Mouse (Mus musculus) embryonic facial prominence, embryonic 12.5 days (tissue): ENCODE results near the gene Btnl1. TPM values are rescaled to one million over a fixed set of nuclear protein-coding genes. Genes with fewer than 3 reads are reported as not detected.

Experiments
- ATAC-seq: fragments of 200-750 bp; cut with Nextera tagmentation; 2 replicates; pipeline ENCODE4 v1.8.0; 2017; ENCODE audit not compliant: insufficient number of reproducible peaks, insufficient read depth, low FRiP score, low TSS enrichment
- H3K27ac ChIP-seq: fragments of 300-500 bp; sonication (generic); 2 replicates; pipeline ENCODE4 v1.5.1; 2016; ENCODE audit warnings: mild to moderate bottlenecking
- H3K27me3 ChIP-seq: fragments of 300-500 bp; sonication (generic); 2 replicates; pipeline ENCODE4 v1.6.1; 2016; ENCODE audit warnings: mild to moderate bottlenecking, moderate library complexity
- H3K36me3 ChIP-seq: fragments of 300-500 bp; sonication (generic); 2 replicates; pipeline ENCODE4 v1.6.1; 2016; ENCODE audit warnings: mild to moderate bottlenecking
- H3K4me1 ChIP-seq: fragments of 300-500 bp; sonication (generic); 2 replicates; pipeline ENCODE4 v1.6.1; 2016
- H3K4me2 ChIP-seq: fragments of 300-500 bp; sonication (generic); replicated peaks from 2 replicates; pipeline ENCODE4 v1.6.1; 2016; ENCODE audit warnings: mild to moderate bottlenecking, moderate library complexity
- H3K4me3 ChIP-seq: fragments of 300-500 bp; sonication (generic); 2 replicates; pipeline ENCODE4 v1.5.1; 2016; ENCODE audit warnings: mild to moderate bottlenecking
- H3K9ac ChIP-seq: fragments of 300-500 bp; sonication (generic); 2 replicates; pipeline ENCODE4 v1.6.1; 2016; ENCODE audit warnings: mild to moderate bottlenecking, moderate library complexity
- H3K9me3 ChIP-seq: fragments of 300-500 bp; sonication (generic); 2 replicates; pipeline ENCODE4 v1.6.1; 2016; ENCODE audit warnings: mild to moderate bottlenecking, moderate library complexity
- WGBS: fragments of 180-500 bp; shearing (Covaris S2); methylation state at CpG from one replicate; pipeline ENCODE4 v1.1.7; 2016; 5-methylcytosine and 5-hydroxymethylcytosine counted together
- polyA plus RNA-seq: library from polyadenylated mRNA; unstranded; fragments of >200 nt; fragmentation: Nextera tagmentation; extraction: Ambion mirVana; gene quantifications from 2 replicates; pipeline ENCODE4 v1.2.1, GENCODE M21; 2016

Gene Btnl1
- polyA plus RNA-seq, 1 experiment from 2014 or later = not detected

DNA sequence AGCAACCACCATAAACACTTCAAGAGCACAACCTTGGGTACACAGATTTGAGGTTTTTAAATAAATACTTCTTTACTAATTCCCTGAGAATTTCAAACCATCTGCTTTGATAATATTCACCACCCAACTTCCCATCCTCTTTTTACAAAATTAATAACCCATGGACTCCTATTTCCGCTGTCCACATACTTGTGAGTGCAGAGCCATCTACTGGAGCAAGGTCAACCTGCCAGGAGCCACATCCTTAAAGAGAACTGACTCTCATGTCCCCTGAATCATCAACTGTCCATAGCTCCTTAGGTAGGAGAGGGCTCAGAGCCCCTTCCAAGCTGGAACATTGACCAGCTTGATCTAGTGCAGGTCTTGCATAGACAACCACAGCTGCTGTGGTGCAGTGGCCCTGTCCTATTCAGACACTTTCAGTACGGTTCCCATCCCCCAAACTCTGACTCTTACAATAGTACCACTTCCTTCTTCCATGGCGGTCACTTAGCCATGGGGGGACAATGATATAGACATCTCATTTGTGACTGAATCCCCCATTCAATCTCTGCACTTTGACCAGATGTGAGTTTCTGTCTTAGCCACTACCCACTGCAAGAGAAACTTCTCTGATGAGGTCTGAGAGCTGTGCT, 13.1 kb upstream of the Btnl1 start:
- H3K27me3 ChIP-seq = no peaks in the 10 kb centered on the region
- H3K9ac ChIP-seq = no peak overlapping the region
- no peak overlapping the region for H3K4me2 ChIP-seq
- no peaks in the 10 kb centered on the region for H3K4me1 ChIP-seq
- 89% methylated on average over 3 of the region's 3 CpGs for WGBS
- no peak overlapping the region for H3K4me3 ChIP-seq
- H3K36me3 ChIP-seq = no peaks in the 10 kb centered on the region
- ATAC-seq = no peak
- no peaks in the 10 kb centered on the region for H3K9me3 ChIP-seq
- H3K27ac ChIP-seq = no peak overlapping the region

GRCm38 (mm10) chr17:34365031-34365430, 11.9 kb upstream of the Btnl1 start:
- WGBS = 71% methylated on average over 10 of the region's 10 CpGs
- no peak overlapping the region for H3K4me3 ChIP-seq
- no peak overlapping the region for H3K27ac ChIP-seq
- H3K4me2 ChIP-seq = no peak overlapping the region
- H3K9ac ChIP-seq = no peak overlapping the region
- H3K9me3 ChIP-seq = no peaks in the 10 kb centered on the region
- no peaks in the 10 kb centered on the region for H3K27me3 ChIP-seq
- ATAC-seq = no peak
- H3K4me1 ChIP-seq = no peaks in the 10 kb centered on the region
- H3K36me3 ChIP-seq = no peaks in the 10 kb centered on the region

DNA sequence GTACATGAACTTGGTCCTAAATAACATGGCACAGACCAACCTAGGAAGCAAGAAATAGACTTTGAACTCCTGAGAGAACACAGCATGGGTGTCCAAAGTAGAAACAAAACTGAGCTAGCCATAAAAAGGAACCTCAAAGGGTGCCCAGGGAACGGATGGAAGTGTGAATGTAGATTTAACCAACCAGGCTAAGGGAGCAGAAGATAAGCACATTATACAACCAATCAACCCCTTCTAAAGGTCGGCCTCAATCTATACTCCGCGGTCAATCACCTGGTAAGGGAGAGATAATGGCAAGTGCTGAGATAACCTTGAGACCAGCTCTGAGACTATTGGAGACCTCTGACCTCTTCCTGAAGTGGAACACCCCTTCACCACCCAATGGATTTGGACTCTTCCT, 6.4 kb upstream of the Btnl1 start:
- no peak overlapping the region for H3K9ac ChIP-seq
- no peaks in the 10 kb centered on the region for H3K27me3 ChIP-seq
- H3K9me3 ChIP-seq = no peaks in the 10 kb centered on the region
- H3K4me2 ChIP-seq = no peak overlapping the region
- no peak overlapping the region for H3K27ac ChIP-seq
- no peak for ATAC-seq
- H3K4me1 ChIP-seq = no peaks in the 10 kb centered on the region
- no peaks in the 10 kb centered on the region for H3K36me3 ChIP-seq
- 84% methylated on average over 4 of the region's 4 CpGs for WGBS
- H3K4me3 ChIP-seq = no peak overlapping the region

DNA sequence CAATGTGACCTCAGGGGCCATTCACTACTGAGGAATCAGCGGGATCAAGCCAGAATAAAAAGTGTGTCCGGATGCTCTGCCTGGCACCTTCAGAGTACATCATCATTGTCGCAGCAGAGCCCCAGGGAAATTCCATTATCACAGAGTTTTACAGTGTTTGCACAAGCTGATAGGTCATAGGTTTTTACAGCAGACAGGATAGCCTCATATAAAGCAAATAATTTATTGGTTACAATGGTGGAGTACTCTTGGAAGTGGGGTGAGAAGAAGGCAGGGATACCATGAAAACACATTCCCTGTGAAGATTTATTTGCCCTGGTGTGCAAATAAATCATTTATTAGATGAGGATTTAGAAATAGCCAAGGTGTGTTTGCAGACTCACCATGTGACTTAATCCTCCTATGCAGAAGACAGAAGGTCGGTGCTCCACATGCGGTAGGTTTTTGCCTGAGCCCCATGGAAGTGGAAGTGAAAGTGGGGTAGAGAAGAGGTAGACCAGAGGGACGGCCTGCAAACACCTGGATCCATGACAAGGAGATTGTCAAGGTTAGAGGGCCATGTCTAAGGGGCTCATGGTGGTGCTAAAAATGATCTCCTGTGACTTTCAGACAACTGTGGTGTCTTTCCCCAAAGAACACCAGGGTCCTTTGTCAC, 3.8 kb upstream of the Btnl1 start:
- no peak for ATAC-seq
- H3K4me1 ChIP-seq = no peaks in the 10 kb centered on the region
- 84% methylated on average over 6 of the region's 6 CpGs for WGBS
- H3K9me3 ChIP-seq = no peaks in the 10 kb centered on the region
- no peaks in the 10 kb centered on the region for H3K27me3 ChIP-seq
- H3K9ac ChIP-seq = no peak overlapping the region
- no peak overlapping the region for H3K27ac ChIP-seq
- H3K36me3 ChIP-seq = no peaks in the 10 kb centered on the region
- H3K4me2 ChIP-seq = no peak overlapping the region
- no peak overlapping the region for H3K4me3 ChIP-seq

GRCm38 (mm10) chr17:34377450-34378209, 698 bp downstream of the Btnl1 start:
- WGBS = 65% methylated on average over 6 of the region's 6 CpGs
- Histone ChIP-seq H3K36me3 (no peaks in the 10 kb centered on the region), H3K4me1 (no peaks in the 10 kb centered on the region), H3K4me2 (no peak overlapping the region), H3K27ac (no peak overlapping the region), H3K9ac (no peak overlapping the region), H3K27me3 (no peaks in the 10 kb centered on the region), H3K4me3 (no peak overlapping the region), H3K9me3 (no peaks in the 10 kb centered on the region)
- ATAC-seq = no peak

- 83% methylated on average over 2 of the region's 2 CpGs for WGBS
- no peak for ATAC-seq
- no peak overlapping the region for H3K9ac ChIP-seq
- H3K9me3 ChIP-seq = no peaks in the 10 kb centered on the region
- H3K4me2 ChIP-seq = no peak overlapping the region
- H3K4me1 ChIP-seq = no peaks in the 10 kb centered on the region
- H3K36me3 ChIP-seq = no peaks in the 10 kb centered on the region
- H3K27me3 ChIP-seq = no peaks in the 10 kb centered on the region
- no peak overlapping the region for H3K27ac ChIP-seq
- H3K4me3 ChIP-seq = no peak overlapping the region
Observed at GRCm38 (mm10) chr17:34378716-34379115, 1.8 kb downstream of the Btnl1 start.

DNA sequence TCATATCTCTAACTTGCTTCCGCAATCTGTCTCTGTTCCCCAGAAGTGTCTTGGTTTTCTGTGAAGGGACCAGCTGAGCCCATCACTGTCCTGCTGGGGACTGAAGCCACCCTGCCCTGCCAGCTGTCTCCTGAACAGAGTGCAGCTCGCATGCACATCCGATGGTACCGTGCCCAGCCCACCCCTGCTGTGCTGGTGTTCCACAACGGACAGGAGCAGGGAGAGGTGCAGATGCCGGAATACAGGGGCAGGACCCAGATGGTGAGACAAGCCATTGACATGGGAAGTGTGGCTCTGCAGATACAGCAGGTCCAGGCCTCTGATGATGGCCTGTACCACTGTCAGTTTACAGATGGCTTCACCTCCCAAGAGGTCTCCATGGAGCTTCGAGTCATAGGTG, 2.5 kb downstream of the Btnl1 start:
- Histone ChIP-seq H3K9ac (no peak overlapping the region), H3K4me1 (no peaks in the 10 kb centered on the region), H3K27ac (no peak overlapping the region), H3K4me3 (no peak overlapping the region), H3K9me3 (no peaks in the 10 kb centered on the region), H3K27me3 (no peaks in the 10 kb centered on the region), H3K36me3 (no peaks in the 10 kb centered on the region), H3K4me2 (no peak overlapping the region)
- 82% methylated on average over 7 of the region's 7 CpGs for WGBS
- no peak for ATAC-seq

- no peak for ATAC-seq
- no peaks in the 10 kb centered on the region for H3K27me3 ChIP-seq
- H3K4me3 ChIP-seq = no peak overlapping the region
- no peak overlapping the region for H3K27ac ChIP-seq
- 73% methylated on average over 11 of the region's 11 CpGs for WGBS
- no peak overlapping the region for H3K9ac ChIP-seq
- H3K9me3 ChIP-seq = no peaks in the 10 kb centered on the region
- H3K4me1 ChIP-seq = no peaks in the 10 kb centered on the region
- no peaks in the 10 kb centered on the region for H3K36me3 ChIP-seq
- H3K4me2 ChIP-seq = no peak overlapping the region
Observed at GRCm38 (mm10) chr17:34381876-34382275, 4.9 kb downstream of the Btnl1 start.

DNA sequence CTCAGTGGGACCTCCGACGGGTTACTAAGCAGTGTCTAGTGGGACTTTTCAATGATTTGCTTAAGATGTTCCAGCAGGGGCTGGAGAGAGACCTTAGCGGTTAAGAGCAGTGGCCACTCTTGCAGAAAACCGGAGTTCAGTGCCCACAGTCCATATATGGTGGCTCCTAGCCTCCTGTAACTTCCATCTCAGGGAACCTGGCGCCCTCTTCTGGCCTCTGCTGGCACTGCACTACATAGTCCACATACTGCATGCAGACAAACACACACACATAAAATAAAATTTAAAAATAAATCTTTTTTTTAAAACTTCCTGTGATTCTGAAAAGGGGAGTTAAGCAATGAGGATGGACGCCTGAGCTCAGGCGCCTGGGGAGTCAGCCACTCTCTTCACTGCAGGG, 6.3 kb downstream of the Btnl1 start:
- Histone ChIP-seq H3K4me1 (no peaks in the 10 kb centered on the region), H3K4me3 (no peak overlapping the region), H3K9me3 (no peaks in the 10 kb centered on the region), H3K9ac (no peak overlapping the region), H3K36me3 (no peaks in the 10 kb centered on the region), H3K27me3 (no peaks in the 10 kb centered on the region), H3K27ac (no peak overlapping the region), H3K4me2 (no peak overlapping the region)
- no peak for ATAC-seq
- 69% methylated on average over 7 of the region's 7 CpGs for WGBS

DNA sequence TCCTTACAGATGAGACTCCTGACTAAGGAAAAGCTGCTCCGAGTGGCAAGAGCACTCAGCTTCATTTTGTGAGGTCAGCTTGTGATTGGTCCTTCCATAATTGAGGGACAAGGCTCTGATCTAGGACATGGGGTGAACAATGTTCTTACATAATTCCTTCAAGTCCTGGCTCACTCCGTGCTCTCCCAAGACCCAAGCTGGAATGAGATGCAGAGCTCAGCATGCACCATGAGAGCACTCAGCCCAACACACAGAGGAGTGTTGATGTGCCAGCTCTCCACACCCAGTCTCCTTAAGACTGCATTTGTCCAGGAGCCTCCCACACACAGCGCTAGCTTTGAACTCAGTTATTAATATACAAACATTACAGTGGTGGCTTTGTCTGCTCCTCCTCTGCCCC, 7.8 kb downstream of the Btnl1 start:
- Histone ChIP-seq H3K9ac (no peak overlapping the region), H3K4me3 (no peak overlapping the region), H3K9me3 (no peaks in the 10 kb centered on the region), H3K4me2 (no peak overlapping the region), H3K4me1 (no peaks in the 10 kb centered on the region), H3K36me3 (no peaks in the 10 kb centered on the region), H3K27me3 (no peaks in the 10 kb centered on the region), H3K27ac (no peak overlapping the region)
- ATAC-seq = no peak
- 63% methylated on average over 3 of the region's 3 CpGs for WGBS

DNA sequence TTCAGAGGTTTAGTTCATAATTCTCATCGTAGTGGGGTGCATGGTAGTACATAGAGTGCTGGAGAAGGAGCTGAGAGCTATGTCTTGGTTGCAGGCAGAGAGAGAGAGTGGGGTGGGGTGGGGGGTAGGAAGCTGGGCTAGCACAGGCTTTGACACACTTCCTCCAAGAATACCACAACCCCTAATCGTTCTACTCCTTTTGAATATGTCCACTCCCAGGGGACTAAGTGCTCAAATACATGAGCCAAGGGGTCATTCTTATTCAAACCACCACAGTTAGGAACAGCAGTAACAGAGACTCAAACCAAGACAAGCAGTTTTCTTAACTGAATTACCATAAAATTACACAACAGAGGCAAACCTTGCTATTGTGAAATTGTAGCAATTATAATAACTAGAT, 9.7 kb downstream of the Btnl1 start:
- Histone ChIP-seq H3K36me3 (no peaks in the 10 kb centered on the region), H3K9ac (no peak overlapping the region), H3K27me3 (peaks cover 7% of the 10 kb centered on the region), H3K4me1 (no peaks in the 10 kb centered on the region), H3K9me3 (no peaks in the 10 kb centered on the region), H3K4me3 (no peak overlapping the region), H3K4me2 (no peak overlapping the region), H3K27ac (no peak overlapping the region)
- 78% methylated on average over 2 of the region's 2 CpGs for WGBS
- no peak for ATAC-seq

- ATAC-seq = no peak
- Histone ChIP-seq H3K9ac (no peak overlapping the region), H3K9me3 (no peaks in the 10 kb centered on the region), H3K36me3 (no peaks in the 10 kb centered on the region), H3K27me3 (peaks cover 10% of the 10 kb centered on the region), H3K27ac (no peak overlapping the region), H3K4me2 (no peak overlapping the region), H3K4me3 (no peak overlapping the region), H3K4me1 (no peaks in the 10 kb centered on the region)
- 32% methylated on average over 4 of the region's 4 CpGs for WGBS
Observed at GRCm38 (mm10) chr17:34388513-34388912, 11.6 kb downstream of the Btnl1 start.
